Mouse (Mus musculus) kidney, postnatal 0 days (tissue): ENCODE results near the gene 1700001O22Rik. TPM values are rescaled to one million over a fixed set of nuclear protein-coding genes. Genes with fewer than 3 reads are reported as not detected.

Experiments
- ATAC-seq: fragments of 200-750 bp; cut with Nextera tagmentation; replicated peaks from 2 replicates; pipeline ENCODE4 v1.8.0; 2017; ENCODE audit warnings: low read depth, moderate number of reproducible peaks, moderate TSS enrichment, moderate library complexity; ENCODE audit not compliant: low FRiP score
- DNase-seq: peaks from one replicate; pipeline ENCODE4 v3.0.0-alpha.2; 2016; ENCODE audit warnings: low spot score
- H3K27ac ChIP-seq: fragments of 300-500 bp; sonication (generic); 2 replicates; pipeline ENCODE4 v1.5.1; 2014; ENCODE audit warnings: mild to moderate bottlenecking
- H3K27me3 ChIP-seq: fragments of 300-500 bp; sonication (generic); 2 replicates; pipeline ENCODE4 v1.6.1; 2014; ENCODE audit warnings: low read length, mixed read lengths; ENCODE audit not compliant: insufficient read depth
- H3K36me3 ChIP-seq: fragments of 300-500 bp; sonication (generic); 2 replicates; pipeline ENCODE4 v1.6.1; 2014; ENCODE audit warnings: low read length, mixed read lengths; ENCODE audit not compliant: insufficient read depth
- H3K4me1 ChIP-seq: fragments of 300-500 bp; sonication (generic); replicated peaks from 2 replicates; pipeline ENCODE4 v1.6.1; 2014; ENCODE audit warnings: antibody characterized with exemption, low read length, mixed read lengths; ENCODE audit not compliant: insufficient read depth
- H3K4me2 ChIP-seq: fragments of 300-500 bp; sonication (generic); 2 replicates; pipeline ENCODE4 v1.6.1; 2014; ENCODE audit warnings: mild to moderate bottlenecking, low read length, moderate library complexity, mixed read lengths
- H3K4me3 ChIP-seq: fragments of 300-500 bp; sonication (generic); replicated peaks from 2 replicates; pipeline ENCODE4 v1.5.1; 2014; ENCODE audit warnings: low read depth, low read length
- H3K9ac ChIP-seq: fragments of 300-500 bp; sonication (generic); 2 replicates; pipeline ENCODE4 v1.6.1; 2014; ENCODE audit warnings: low read depth, low read length
- H3K9me3 ChIP-seq: fragments of 300-500 bp; sonication (generic); replicated peaks from 2 replicates; pipeline ENCODE4 v1.6.1; 2016; ENCODE audit warnings: low read length, inconsistent platforms, mixed read lengths
- CTCF ChIP-seq: IDR thresholded peaks from 2 replicates; pipeline ENCODE4 v1.5.1; 2016; ENCODE audit warnings: antibody characterized with exemption, low read depth, mild to moderate bottlenecking, moderate library complexity
- WGBS: fragments of 180-500 bp; shearing (Covaris S2); extraction: QIAGEN DNeasy Blood & Tissue Kit; methylation state at CpG from one replicate; pipeline ENCODE4 v1.1.7; 2014; 5-methylcytosine and 5-hydroxymethylcytosine counted together
- polyA plus RNA-seq: library from polyadenylated mRNA; unstranded; fragments of >200 nt; fragmentation: Nextera tagmentation; extraction: Ambion mirVana; gene quantifications from 2 replicates; pipeline ENCODE4 v1.2.1, GENCODE M21; 2015

The 1700001O22Rik gene
- 4.6 TPM in 2 replicates for polyA plus RNA-seq

GRCm38 (mm10) chr2:30803604-30804003 is at the start of gene 1700001O22Rik:
Gene 1700001O22Rik, minus strand, starts transcription at chr2:30803661.
- Histone ChIP-seq H3K9ac (no peak within 1 kb of the TSS), H3K4me3 (no peak within 1 kb of the TSS), H3K4me2 (no peak within 1 kb of the TSS), H3K27me3 (no peaks in the 10 kb centered on the region), H3K9me3 (no peaks in the 10 kb centered on the region), H3K4me1 (peaks cover 13% of the 10 kb centered on the region; the same call in 1 of the 2 replicates), H3K36me3 (no peaks in the 10 kb centered on the region), H3K27ac (no peak within 1 kb of the TSS)
- WGBS: 85% methylated on average over 3 of the region's 3 CpGs
- no peak for TF ChIP-seq CTCF
- no peak for DNase-seq
- no peak for ATAC-seq

GRCm38 (mm10) chr2:30852771-30853313 is 49.4 kb upstream of the 1700001O22Rik start:
- DNase-seq (no peak), ATAC-seq (no peak)
- Histone ChIP-seq H3K4me1 (no peaks in the 10 kb centered on the region), H3K36me3 (no peaks in the 10 kb centered on the region), H3K9ac (0 out of 2 replicates have a peak overlapping the region, but pooled peaks have one; percentile 3), H3K27me3 (no peaks in the 10 kb centered on the region), H3K9me3 (no peaks in the 10 kb centered on the region), H3K4me2 (no peak overlapping the region), H3K4me3 (no peak overlapping the region), H3K27ac (no peak overlapping the region)
- 21% methylated on average over 20 of the region's 20 CpGs for WGBS
- no peak for TF ChIP-seq CTCF

GRCm38 (mm10) chr2:30850581-30850980 is 47.1 kb upstream of the 1700001O22Rik start:
- Histone ChIP-seq H3K27ac (no peak overlapping the region), H3K27me3 (no peaks in the 10 kb centered on the region), H3K36me3 (no peaks in the 10 kb centered on the region), H3K9me3 (no peaks in the 10 kb centered on the region), H3K4me3 (no peak overlapping the region), H3K4me1 (no peaks in the 10 kb centered on the region; the same call in 1 of the 2 replicates), H3K9ac (no peak overlapping the region), H3K4me2 (no peak overlapping the region)
- DNase-seq: no peak
- no peak for TF ChIP-seq CTCF
- ATAC-seq: no peak
- 15% methylated on average over 5 of the region's 6 CpGs for WGBS

GRCm38 (mm10) chr2:30848184-30848583 is 44.7 kb upstream of the 1700001O22Rik start:
- no peak overlapping the region for H3K4me3 ChIP-seq
- no peak overlapping the region for H3K9ac ChIP-seq
- H3K9me3 ChIP-seq: no peaks in the 10 kb centered on the region
- ATAC-seq (no peak), DNase-seq (no peak)
- TF ChIP-seq CTCF: no peak
- WGBS: 54% methylated on average over 8 of the region's 8 CpGs
- no peaks in the 10 kb centered on the region for H3K36me3 ChIP-seq
- no peak overlapping the region for H3K27ac ChIP-seq
- no peaks in the 10 kb centered on the region for H3K27me3 ChIP-seq
- no peak overlapping the region for H3K4me2 ChIP-seq
- H3K4me1 ChIP-seq: no peaks in the 10 kb centered on the region; the same call in 1 of the 2 replicates

GRCm38 (mm10) chr2:30846723-30847122 is 43.3 kb upstream of the 1700001O22Rik start:
- no peaks in the 10 kb centered on the region for H3K27me3 ChIP-seq
- no peak overlapping the region for H3K9ac ChIP-seq
- H3K36me3 ChIP-seq: no peaks in the 10 kb centered on the region
- no peak for TF ChIP-seq CTCF
- H3K27ac ChIP-seq: no peak overlapping the region
- no peak for DNase-seq
- no peak overlapping the region for H3K4me2 ChIP-seq
- 28% methylated on average over 6 of the region's 6 CpGs for WGBS
- ATAC-seq: no peak
- H3K9me3 ChIP-seq: no peaks in the 10 kb centered on the region
- H3K4me1 ChIP-seq: no peaks in the 10 kb centered on the region; the same call in 1 of the 2 replicates
- H3K4me3 ChIP-seq: no peak overlapping the region

- ATAC-seq: no peak
- H3K27ac ChIP-seq: no peak overlapping the region
- no peaks in the 10 kb centered on the region; the same call in 1 of the 2 replicates for H3K4me1 ChIP-seq
These were observed 42.8 kb upstream of the 1700001O22Rik start for GRCm38 (mm10) chr2:30846236-30846635.

More at GRCm38 (mm10) chr2:30846236-30846635, 42.8 kb upstream of the 1700001O22Rik start:
- no peak for DNase-seq
- Histone ChIP-seq H3K9ac (no peak overlapping the region), H3K36me3 (no peaks in the 10 kb centered on the region), H3K4me3 (no peak overlapping the region; the same call in 1 of the 2 replicates), H3K27me3 (no peaks in the 10 kb centered on the region), H3K9me3 (no peaks in the 10 kb centered on the region), H3K4me2 (peak overlapping the region; percentile 92)
- TF ChIP-seq CTCF: no peak
- WGBS: 62% methylated on average over 8 of the region's 8 CpGs
